Mouse (Mus musculus) adrenal gland, postnatal 25 days (tissue): ENCODE results near the gene Serinc5. TPM values are rescaled to one million over a fixed set of nuclear protein-coding genes. Genes with fewer than 3 reads are reported as not detected.
"Not testable (repeated sequence)": the region's sequence is repeated elsewhere in the genome, so short reads cannot be mapped to it uniquely, and the experiment has no call there.

ENCODE experiments used
- DNase-seq: peaks from one replicate; pipeline ENCODE4 v3.0.0; 2021; ENCODE audit warnings: mixed read lengths
- long read RNA-seq: library from polyadenylated mRNA; stranded (forward); transcript quantifications from one replicate; pipeline ENCODE4 v2.0.0, GENCODE M21; 2021
- total RNA-seq: library from RNA; stranded (reverse); gene quantifications from 2 replicates; pipeline ENCODE4 v1.2.3, GENCODE M21; 2021

Serinc5 gene
- 57.9 and 74.2 TPM in 2 replicates for total RNA-seq
- long read RNA-seq, full-length matches to known transcripts, result 13 of 50 reads
- long read RNA-seq, partial matches to known transcripts, result 36 of 50 reads
- long read RNA-seq, other reads (novel, unspliced or antisense), result 1 of 50 reads

DNA sequence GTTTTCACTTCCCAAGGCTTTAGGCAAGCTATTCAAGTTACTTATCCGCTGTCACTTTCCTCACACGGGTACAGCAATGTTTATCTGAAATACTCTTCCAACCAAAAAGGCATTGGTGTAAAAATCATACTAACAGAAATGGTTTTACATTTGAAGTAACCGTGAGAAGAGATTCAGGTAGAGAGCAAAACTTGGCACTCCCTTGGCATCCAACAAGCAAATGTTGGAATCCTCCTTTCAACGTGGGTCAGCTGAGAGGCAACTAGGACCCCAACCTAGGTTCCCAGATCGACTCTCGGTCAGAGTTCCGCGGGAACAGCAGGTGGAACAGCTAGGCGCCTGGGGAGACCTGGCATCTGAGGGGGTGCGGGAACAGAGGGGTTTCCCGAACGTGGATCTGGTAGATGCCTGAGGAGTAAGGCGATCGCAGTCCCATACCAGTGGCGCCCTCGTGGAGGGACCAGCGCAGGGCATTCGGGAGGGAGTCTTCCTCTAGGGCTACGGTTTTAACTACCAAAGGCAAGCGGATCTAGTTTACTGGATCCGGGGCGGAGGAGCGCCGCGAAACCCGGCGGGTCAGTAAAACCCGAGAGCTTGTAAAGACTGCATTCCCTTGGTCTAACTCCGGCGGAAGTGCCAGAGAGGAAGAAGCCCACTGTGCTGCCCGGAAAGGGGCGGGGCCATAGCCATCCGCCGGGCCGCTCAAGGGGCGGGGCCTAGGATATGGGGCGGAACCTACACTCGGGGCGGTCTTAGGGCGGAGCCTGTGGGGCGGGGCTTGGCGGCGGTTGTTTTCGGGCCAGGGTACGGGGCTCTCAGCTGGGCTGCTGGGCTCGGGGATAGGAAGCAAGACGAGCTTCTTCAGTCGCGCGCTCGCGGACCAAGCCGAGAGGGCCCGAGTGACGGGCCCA is at the start of gene Serinc5:
Gene Serinc5, plus strand, starts transcription at position 781 of the 911 bp plus-strand sequence.
- DNase-seq, result peak; percentile 98

DNA sequence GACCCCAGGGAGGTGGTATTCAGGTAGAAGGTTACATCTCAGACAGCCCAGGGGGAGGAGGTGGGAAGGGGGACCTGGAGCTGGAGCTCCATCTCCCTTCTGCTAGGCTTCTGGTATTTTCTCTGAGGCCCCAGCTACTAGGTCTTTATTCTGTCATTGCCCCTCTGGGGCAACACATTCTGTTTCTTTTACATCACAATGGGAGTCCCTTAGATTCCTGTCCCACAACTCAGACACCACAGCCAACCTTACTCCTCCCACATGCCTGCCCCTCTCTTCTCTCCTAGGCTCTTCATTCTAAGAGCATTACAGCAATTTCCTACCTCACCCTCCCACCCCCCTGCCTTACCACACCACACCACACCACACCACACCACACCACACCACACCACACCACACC is 34.8 kb upstream of the Serinc5 start, which contains the start of gene Spz1:
Gene Spz1, minus strand, starts transcription at position 101 of the 400 bp plus-strand sequence.
- no peak for DNase-seq

DNA sequence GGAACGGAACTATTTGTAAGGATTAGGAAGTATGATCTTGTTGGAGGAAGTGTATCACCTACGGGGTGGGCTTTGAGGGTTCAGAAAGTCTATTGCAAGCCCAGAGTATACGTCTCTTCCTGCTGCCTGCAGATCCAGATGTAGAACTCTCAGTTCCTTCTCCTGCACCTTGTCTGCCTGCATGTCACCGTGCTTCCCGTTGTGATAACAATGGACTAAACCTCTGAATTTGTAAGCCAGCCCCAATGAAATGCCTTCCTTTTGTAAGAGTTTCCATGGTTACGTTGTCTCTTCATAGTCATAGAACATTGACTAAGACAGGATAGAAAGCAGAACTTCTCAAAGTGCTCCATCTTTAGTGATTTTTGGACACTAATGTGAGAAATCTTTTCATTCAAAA is 34.2 kb upstream of the Serinc5 start:
- no peak for DNase-seq

DNA sequence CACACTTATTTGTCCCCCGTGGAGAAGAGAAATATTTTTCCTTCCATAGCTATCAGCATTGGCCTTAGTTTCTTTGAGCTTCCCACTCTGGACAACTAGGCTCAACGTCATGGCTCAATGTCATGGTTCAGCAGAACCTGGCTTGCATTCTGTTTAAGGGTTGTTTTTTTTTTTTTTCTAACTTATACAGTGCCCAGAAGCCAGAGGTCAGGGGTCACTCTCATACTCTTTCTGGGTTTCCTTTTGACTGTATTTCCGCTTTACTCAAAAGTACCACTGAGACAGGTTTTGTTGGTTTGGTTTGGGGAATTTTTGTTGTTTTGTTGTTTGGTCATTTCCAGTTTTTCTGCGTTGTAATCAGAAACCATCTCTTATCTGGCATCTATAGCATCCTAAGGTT is 32.7 kb upstream of the Serinc5 start:
- DNase-seq, result no peak

DNA sequence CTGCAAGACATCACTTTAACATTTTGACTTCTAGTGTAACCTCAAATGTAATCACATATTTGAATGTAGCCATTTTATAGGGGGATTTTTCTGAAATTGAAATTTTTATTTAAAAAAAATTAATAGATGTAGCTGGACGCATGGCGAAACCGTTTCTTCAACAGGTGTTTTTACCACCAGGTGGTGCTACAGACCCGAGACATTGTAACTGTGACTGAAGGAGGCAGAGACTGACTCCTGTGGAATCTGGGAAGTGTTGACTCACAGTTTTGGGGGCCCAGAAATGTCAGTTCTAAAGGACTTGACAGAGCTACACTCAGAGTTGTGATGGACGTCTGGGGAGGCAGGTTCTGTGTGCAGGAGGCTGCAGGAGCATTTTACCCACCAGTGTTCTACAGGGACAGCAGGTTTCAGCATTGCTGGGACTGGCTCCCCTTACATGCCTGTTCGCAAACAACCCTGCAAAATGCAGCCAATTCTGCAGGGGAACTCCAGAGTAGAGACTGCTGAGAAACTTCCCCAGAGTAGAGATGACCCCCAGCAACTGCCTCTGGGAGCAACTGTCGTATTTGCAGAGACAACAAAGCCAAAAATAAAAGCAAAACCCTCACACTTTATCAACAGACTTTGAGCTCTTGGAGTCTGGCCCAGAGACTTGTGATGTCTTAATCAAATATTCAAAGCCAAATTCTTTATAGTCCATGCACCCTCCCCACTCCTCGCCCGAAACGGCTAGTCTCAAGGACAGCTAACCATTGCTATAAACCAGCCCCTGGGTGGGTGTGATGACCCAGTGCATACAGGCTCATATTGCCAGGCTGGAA is 30.5 kb upstream of the Serinc5 start:
- DNase-seq, result peak; percentile 64

DNA sequence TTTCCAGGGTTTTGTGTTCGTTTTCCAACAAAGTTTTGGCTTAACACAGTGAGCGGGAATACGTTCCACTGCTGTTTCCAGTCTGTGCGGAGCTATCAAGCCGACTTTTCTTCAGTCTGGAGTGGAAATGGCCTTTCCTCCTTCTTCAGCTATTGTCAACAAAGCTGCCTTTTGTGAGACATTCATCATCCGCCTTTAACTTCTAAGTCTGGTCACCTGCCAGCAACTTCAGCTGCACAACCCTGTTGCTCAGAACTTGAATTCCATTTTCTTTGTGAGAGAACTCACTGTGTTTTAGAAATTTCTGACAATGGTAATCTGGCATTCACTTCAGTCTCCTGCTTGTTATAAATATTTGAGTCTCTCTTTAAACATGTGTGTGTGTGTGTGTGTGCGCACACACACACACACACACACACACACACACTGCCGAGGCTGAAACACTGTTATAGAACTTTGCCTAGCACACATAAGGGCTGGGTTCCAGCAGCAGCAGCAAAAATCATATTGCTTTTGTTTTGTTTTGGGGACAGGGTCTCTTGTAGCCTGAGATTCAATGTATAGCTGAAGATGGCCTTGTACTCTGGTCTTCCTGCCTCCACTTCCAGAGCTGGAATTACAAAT is 26.7 kb upstream of the Serinc5 start:
- DNase-seq, result no peak

DNA sequence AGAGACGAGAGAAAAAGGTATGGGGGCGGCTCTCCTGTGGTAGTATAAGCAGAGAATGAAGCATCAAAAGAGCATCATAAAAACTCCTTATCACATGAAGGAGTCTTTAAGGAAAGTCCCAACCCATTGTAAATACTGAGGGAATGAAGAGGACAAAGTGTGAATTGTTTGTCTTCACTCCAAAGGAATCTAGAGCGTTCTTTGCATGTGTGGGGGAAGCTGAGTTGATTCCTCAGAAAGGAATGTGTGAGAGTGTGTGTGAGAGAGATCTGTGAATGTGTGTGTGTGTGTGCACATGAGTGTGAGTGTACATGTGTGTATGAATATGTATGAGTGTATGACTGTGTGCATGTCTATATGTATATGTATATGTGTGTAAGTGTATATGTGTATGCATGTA is 22.2 kb upstream of the Serinc5 start:
- DNase-seq, result no peak

DNA sequence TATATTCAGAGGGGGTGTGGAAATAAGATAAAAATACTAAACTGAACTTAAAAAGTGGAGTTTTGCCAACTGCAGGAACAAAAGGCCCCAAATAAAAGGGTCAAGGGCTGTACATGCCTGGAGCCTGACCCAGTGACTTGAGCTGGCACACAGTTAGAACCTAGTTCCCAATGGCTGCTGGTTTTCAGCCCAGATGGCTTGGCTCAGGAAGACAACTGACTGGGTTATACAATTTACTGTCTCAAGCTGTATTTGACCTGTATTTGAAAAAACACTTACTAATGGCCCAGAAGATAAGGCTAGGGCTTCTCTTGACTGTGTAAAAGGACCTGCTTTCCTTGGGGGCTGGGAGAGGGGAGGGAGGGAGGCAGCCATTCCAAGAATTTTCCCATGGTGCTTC is 21.6 kb upstream of the Serinc5 start:
- DNase-seq, result no peak

DNA sequence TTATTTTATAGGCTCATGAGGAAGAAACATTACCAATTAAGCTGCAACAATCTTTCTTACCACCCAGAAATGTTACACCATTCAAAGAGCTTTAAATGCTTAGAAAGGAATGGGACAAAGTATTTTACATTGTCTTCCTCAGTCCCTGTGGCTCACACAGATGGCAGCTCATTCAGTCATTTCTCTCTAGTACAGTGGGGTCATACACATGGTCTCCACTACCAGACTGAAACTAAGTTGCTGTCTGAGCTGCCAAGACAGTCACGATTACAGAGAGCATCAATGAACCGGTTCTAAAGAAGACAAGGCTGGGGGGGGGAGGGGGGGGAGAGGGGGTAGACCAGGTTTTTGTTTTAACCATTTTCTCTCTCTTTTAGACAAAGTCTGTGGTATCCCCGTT is 19.7 kb upstream of the Serinc5 start:
- no peak for DNase-seq

DNA sequence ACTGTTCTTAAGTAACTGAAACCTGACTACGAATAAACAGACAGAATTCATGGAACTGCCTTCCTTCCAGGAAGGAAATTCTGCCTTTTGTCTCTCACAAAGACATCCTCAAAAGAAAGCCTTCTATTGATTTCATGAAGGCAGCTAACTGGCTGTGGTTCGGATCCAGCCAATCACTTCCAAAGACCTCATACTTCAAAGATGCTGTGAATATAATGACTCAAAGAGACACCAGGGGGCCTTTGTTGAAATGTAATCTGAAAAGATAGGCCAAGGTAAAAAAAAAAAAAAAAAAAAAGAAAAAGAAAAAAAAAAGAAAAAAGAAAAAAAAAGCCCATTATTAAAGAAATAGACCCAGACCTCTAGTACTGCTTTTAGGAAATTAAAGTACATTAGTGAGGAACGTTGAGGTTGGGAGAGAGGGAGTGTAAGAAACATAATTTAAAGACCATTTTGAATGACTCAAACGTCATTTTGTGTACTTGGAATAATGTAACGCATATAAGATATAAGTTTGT is 18.6 kb upstream of the Serinc5 start:
- no peak for DNase-seq

DNA sequence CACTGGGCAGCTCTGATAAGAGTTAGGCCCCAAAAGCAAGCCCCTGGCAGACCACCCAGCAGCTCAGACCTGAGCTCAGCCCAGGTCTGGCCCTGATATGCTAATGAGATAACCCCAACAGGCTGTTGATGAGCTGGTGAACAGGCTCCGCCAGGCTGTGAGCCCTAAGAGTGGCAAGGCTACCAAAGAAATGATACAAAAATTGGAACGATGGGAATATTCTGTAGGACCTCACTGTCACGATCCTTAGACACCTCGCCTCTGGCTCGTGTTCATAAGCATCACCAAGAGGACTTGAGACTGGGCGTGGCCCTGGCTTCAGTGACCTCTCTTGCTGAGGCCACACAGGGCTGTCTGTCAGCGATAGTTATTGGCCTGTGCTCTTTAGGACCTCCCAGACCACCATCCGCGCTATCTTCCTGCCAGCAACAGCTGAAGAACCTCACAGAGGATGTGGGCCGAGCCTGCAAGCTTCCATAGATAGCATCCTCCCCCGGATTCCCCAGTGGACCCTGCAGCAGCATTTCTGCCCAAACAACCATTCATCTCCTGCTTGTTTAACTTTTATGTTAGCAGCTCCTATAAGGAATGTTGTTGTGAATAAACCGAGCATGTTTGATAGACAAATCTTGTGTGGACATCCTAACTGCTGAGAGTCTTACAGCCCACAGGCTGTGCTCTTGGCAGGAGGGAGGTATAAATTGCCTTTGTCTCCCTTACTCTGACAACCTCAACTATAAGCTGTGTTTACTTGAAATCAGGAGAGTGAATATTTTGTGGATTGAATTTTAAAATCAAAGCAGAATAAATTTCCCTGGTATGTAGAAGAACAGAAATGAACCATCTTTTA is 17.9 kb upstream of the Serinc5 start:
- DNase-seq, result no peak

DNA sequence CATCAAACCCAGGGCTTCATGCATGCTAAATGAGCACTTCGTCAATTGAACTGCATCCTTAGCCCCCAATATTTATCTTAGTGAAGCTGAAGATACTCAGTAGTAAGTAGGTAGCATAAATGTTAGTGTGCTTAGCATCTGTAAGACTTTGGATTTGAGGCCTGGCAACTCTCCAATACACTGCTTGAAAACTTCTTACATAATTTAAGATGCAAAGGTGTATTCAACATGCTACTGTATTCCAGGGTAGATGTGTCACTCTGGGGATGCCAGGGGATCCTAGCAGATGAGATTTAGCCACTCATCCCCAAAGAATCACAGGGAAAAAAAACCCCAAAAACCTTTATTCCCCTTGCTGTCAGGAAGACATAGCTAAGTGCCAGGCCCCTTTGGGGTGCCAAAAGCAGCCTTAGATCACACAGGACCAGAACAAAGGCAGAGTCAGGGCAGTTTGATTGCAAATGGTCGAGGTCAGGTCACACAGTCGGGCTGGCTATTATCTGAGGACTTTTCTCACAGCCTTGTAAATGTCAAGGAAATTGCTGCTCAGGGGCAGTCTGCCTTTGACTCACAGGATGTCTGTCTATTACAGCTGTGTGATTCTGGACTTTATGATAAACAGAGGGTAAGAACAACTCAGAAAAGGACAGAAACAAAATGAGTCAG is 17.0 kb upstream of the Serinc5 start:
- no peak for DNase-seq

DNA sequence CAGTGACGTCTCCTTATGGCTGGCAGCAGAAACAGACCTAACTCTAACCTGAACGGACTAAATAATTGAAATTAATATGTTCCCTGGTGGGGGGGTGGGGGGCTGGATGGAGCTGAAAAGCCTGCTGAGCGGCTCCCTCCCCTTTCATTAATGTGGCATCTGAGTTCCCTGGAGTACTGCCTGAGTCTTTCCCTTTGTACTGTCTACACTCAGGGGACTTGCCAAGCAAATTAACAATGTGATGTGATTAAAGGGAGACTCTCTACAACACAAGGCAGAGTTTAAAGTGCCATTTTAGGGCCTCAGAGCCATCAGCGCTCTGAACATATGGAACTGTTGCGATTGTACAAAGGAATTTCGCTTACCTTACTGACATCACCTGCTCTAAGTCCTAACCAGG is 16.4 kb upstream of the Serinc5 start:
- no peak for DNase-seq

DNA sequence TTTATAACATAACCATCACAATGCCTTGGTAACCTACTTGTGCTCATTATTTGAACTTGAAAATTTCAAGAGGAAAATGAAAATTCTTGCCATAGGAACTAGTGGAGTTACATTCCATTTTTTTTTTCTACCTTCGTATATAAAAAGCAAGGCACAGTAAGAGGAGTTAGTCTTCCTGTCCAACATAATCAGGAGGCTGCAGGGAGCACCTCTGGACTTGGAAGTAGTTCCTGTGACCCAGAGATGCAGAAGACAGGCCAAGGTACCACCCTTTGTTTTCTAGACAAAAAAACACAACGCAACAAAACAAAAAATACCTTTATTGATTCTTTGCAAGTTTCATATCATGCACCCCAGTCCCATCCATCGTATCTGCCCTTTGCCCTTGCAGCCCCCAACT is 16.0 kb upstream of the Serinc5 start:
- DNase-seq, result no peak

DNA sequence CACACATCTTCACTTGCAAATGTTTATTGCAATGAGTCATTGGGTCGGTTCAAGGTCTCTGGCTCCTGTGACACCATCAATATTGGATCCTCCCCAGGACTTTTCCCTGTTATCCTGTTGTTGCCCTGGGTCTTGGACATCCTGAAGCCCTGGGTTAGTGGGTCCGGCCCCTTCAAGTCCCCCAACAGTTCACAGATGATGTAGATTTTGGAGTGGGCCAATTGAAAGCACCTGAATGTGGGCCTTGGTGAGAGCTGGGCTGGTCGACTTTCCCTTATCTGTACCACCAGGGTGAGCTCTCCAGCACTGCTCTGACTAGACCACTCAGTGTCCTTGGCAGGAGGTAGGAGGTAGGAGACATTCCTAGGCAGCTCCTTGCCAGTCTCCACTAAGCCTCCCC is 15.5 kb upstream of the Serinc5 start:
- no peak for DNase-seq

DNA sequence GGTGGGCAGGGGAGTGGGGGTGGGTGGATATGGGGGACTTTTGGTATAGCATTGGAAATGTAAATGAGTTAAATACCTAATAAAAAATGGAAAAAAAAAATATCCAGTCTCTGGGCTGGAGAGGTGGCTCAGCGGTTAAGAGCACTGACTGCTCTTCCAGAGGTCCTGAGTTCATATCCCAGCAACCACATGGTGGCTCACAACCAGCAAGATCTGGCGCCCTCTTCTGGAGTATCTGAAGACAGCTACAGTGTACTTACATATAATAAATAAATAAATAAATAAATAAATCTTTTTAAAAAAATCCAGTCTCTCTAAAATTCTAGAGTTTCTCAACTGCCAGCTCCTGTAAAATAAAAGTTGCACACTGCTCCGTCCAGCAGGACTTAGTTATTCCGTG is 5.6 kb upstream of the Serinc5 start:
- DNase-seq, result not testable (repeated sequence)

DNA sequence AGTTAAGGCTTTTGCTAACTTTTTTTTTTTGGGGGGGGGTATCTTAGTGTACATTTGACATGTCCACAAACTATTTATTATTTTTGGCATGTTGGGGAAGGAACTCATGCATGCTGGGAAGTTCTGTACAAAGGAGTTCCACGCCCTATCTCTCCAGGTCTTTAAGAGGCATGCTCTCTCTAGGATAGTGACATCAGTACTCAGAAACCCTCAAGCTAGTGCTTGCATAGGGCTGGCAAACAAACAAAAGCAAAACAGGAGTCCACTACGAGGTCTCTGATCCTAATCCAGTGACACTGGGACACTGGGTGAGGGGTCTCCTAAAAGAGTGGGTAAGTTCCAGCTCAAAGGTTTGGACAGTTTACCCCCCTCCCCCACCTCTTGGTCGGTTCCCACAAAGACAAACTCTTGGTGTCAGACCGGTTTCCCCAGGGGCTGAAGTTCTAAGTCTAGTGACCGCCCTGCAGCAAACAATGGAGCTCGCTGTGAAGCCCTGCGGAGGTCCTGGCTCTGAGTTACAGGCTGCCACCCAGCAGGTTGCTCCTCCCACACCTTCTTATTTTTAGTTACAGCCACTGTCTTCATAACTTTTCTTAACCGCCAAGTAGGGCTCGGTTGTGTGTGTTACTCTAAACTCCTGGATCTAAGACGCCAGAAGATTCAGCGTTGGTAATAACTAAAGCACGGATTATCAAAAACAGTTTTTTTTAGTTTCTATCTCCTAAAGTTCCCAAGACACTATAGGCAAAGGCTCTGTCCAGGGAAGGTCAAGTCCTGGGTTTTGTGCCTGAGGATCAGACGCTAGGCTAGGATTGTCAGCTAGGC is 1.2 kb upstream of the Serinc5 start:
- peak; percentile 30 for DNase-seq

DNA sequence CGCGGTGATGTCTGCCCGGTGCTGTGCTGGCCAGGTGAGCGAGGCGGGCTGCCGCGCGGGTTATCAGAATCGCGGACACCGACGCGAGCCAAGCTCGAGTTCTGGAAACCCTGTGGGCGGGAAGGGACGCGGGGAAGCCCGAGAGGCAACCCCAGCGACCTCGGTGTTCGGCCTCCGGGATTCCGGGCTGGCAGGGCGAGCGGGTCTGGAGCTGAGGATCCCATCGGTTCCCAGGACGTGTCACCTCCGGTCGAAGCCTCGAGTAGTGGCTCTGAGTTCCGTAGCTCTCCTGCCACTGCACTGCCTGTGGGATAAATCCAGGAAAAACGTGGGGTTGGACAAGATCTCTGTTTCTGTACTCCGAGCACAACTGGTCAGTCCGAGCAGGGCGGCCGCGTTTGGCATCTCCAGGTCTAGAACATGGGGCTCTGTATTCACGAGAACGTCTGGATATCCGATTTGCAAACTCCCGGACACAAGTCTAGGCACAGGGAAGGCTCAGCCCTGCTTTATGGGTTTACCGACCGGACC is 428 bp downstream of the Serinc5 start:
- DNase-seq, result no peak

DNA sequence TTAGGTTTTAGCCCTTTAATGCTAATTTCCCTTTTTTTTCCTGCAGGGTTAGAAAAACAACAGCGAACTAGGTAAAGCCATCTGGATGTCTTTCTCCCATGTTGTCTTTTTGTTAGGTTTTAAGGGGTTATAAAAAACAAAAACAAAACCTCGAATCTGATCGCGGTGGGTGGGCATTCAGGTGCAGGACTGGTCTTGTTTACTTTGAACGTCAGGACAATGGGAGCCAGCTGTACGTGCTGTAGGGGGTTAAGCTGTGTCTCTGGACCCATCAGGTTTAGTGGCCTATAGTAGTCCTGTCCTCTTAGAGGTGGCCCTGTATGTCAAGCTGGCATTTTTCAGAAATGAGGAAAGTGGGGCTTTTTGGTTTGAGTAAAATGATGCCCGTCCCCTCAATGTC is 1.0 kb downstream of the Serinc5 start:
- no peak for DNase-seq

DNA sequence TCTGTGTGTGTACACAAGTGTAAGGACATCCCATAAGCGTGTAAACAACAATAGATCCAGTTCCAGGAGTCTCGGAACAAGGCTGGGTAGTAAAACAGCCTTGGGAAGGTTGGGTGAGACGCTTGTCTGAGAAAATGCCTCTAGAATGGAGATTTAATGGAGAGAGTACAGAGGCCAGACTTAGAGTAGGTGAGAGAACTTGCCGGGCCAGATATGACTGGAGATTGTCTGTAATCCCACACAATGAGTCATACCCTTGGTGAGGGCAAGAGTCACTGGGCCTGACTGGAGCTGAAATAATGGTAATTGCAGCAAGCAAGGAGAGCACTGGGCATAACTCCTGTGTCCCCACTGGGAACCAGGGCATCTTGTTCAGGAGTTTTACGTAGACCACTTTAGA is 2.2 kb downstream of the Serinc5 start:
- DNase-seq, result no peak
